Mouse (Mus musculus) embryo, embryonic 9.5 days (tissue): ENCODE results near the gene Ltc4s.
A peak's percentile ranks its signal among the peaks of the same experiment; 100 is the strongest.

Source experiments
- DNase-seq: peaks from one replicate; pipeline ENCODE4 v3.0.0-alpha.2; 2017; ENCODE audit errors: extremely low spot score

The Ltc4s gene

GRCm38 (mm10) chr11:50238324-50238723, at the start of gene Ltc4s:
Ltc4s (minus strand) TSS chr11:50238616.
- DNase-seq, result no peak

GRCm38 (mm10) chr11:50286428-50286827, 48.0 kb upstream of the Ltc4s start:
- DNase-seq, result no peak

- no peak for DNase-seq
Observed at GRCm38 (mm10) chr11:50285696-50286095, 47.3 kb upstream of the Ltc4s start.

GRCm38 (mm10) chr11:50285263-50285662, 46.8 kb upstream of the Ltc4s start:
- DNase-seq, result no peak

GRCm38 (mm10) chr11:50280053-50280452, 41.6 kb upstream of the Ltc4s start:
- DNase-seq, result no peak

GRCm38 (mm10) chr11:50279005-50279404, 40.6 kb upstream of the Ltc4s start:
- no peak for DNase-seq

GRCm38 (mm10) chr11:50277706-50278105, 39.3 kb upstream of the Ltc4s start:
- DNase-seq, result no peak

GRCm38 (mm10) chr11:50277025-50277424, 38.6 kb upstream of the Ltc4s start:
- no peak for DNase-seq

GRCm38 (mm10) chr11:50275568-50276151, 37.2 kb upstream of the Ltc4s start:
- DNase-seq, result no peak

- DNase-seq, result no peak
Observed at GRCm38 (mm10) chr11:50275077-50275476, 36.7 kb upstream of the Ltc4s start.

- DNase-seq, result no peak
Observed at GRCm38 (mm10) chr11:50272819-50273218, 34.4 kb upstream of the Ltc4s start.

GRCm38 (mm10) chr11:50269885-50270284, 31.5 kb upstream of the Ltc4s start:
- no peak for DNase-seq

GRCm38 (mm10) chr11:50269163-50269562, 30.7 kb upstream of the Ltc4s start:
- no peak for DNase-seq

GRCm38 (mm10) chr11:50266997-50267396, 28.6 kb upstream of the Ltc4s start:
- no peak for DNase-seq

- DNase-seq, result no peak
Observed at GRCm38 (mm10) chr11:50265931-50266330, 27.5 kb upstream of the Ltc4s start.

- DNase-seq, result no peak
Observed at GRCm38 (mm10) chr11:50263198-50263597, 24.8 kb upstream of the Ltc4s start.

- no peak for DNase-seq
Observed at GRCm38 (mm10) chr11:50262020-50262419, 23.6 kb upstream of the Ltc4s start.

- no peak for DNase-seq
Observed at GRCm38 (mm10) chr11:50258310-50258709, 19.9 kb upstream of the Ltc4s start.

GRCm38 (mm10) chr11:50256615-50257014, 18.2 kb upstream of the Ltc4s start:
- no peak for DNase-seq

GRCm38 (mm10) chr11:50254010-50254580, 15.7 kb upstream of the Ltc4s start:
- no peak for DNase-seq

GRCm38 (mm10) chr11:50253393-50253792, 15.0 kb upstream of the Ltc4s start:
- DNase-seq, result no peak

- DNase-seq, result peak; percentile 46
Observed at GRCm38 (mm10) chr11:50252684-50253265, 14.4 kb upstream of the Ltc4s start.

- peak; percentile 66 for DNase-seq
Observed at GRCm38 (mm10) chr11:50252166-50252565, 13.8 kb upstream of the Ltc4s start.
